Mouse (Mus musculus) R1 (cell line): Measurements from ENCODE around the gene Arpc1a.
A peak's percentile ranks its signal among the peaks of the same experiment; 100 is the strongest.

Experiments
- DNase-seq: peaks from one replicate; pipeline ENCODE4 v3.0.0-alpha.2; 2018; ENCODE audit warnings: low read depth, low spot score

Arpc1a gene

GRCm38 (mm10) chr5:145139571-145140519, 56.2 kb downstream of the Arpc1a start, which contains the start of the genes Pdap1 and Bud31:
TSS of gene Pdap1 (minus strand) at chr5:145140238.
TSS of gene Bud31 (plus strand) at chr5:145140362.
- DNase-seq = peak; percentile 93

- no peak for DNase-seq
Observed at GRCm38 (mm10) chr5:145140611-145141010, 57.0 kb downstream of the Arpc1a start.

DNA sequence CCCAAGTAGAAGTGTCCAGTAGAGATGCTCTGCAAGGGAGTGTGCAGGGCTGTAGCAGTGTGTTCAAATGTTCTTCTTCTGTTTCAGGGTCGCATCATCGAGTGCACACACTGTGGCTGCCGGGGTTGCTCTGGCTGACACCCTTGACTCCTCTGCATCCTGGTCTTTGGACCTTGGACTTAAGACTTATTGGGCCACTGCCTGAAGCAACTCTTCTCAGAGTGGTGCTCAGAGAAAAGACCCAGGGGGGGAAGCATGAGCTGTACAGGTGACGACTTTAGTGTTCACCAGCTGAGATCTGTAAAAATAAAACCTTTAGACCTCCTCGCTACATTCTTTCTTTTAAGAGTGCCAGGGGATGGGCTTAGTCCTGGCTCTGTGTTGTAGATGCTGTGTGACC, 64.1 kb downstream of the Arpc1a start:
- DNase-seq = no peak

GRCm38 (mm10) chr5:145149294-145149693, 65.7 kb downstream of the Arpc1a start:
- no peak for DNase-seq

DNA sequence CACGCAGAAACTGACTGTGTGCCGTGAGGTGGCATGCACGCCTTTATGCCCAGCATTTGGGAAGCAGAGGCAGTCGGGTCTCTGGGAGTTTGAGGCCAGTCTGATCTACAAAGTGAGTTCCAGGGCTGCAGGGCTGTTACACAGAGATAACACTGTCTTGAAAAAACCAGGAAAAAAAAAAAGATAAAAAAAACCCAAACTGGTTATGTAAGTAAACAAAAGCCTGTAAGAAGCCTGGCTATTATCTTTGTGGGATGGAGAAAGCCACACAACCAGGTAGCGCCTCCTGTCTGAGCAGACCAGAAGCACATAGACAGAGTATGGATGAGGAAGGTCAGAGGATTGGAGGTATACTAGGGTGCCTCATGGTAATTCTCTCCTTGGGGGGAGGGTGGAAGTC, 69.1 kb downstream of the Arpc1a start:
- DNase-seq = no peak
